ENCODE assay signal across 8 mouse cellular contexts in the genomic region with DNA sequence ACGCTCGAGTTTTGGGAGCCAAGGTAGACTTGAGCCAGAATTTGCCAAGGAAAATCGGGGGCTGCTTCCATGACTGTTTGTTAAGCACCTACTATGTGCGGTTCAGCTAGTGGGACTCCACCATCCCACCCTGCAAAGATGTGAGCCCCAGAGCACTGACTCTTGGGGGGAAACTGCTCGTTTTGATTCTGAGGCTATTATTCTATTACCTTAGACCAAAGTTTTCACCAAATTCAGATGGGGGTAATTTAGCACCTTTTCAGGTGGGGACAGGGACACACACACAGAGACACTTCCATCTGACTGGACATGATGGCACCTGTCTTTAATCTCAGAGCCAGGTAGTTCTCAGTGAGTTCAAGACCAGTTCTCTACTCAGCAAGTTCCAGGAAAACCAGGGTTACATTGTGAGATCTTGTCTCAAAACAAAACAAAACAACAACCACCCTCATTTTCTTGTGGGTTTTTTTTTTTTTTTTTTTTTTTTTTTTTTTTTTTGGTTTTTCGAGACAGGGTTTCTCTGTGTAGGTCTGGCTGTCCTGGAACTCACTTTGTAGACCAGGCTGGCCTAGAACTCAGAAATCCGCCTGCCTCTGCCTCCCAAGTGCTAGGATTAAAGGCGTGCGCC. TPM values are rescaled to one million over a fixed set of nuclear protein-coding genes. Genes with fewer than 3 reads are reported as not detected.
A peak's percentile ranks its signal among the peaks of the same experiment; 100 is the strongest.
DNase-seq lines count a peak whose midpoint lies in the region; ATAC-seq and TF ChIP-seq lines count a peak whose summit lies in the region.

No protein-coding gene starts in this region.

- H3K9me3 ChIP-seq in embryonic facial prominence, embryonic 14.5 days (ENCODE audit: control insufficient read depth, low read length): no peaks in the 10 kb centered on the region
- no peaks in the 10 kb centered on the region for H3K9me3 ChIP-seq in intestine, embryonic 16.5 days (ENCODE audit: control insufficient read depth, low read length)
- no peaks in the 10 kb centered on the region for H3K9me3 ChIP-seq in neural tube, embryonic 12.5 days

- no peak overlapping the region for H3K27ac ChIP-seq in embryonic facial prominence, embryonic 14.5 days (replicated peaks; ENCODE audit: low read depth, low read length)
- H3K27ac ChIP-seq in intestine, embryonic 16.5 days (ENCODE audit: low read length): no peak overlapping the region
- H3K27ac ChIP-seq in neural tube, embryonic 12.5 days: no peak overlapping the region

- peaks cover 42% of the 10 kb centered on the region for H3K27me3 ChIP-seq in embryonic facial prominence, embryonic 14.5 days (replicated peaks; ENCODE audit: control insufficient read depth, insufficient read depth, low read length)
- H3K27me3 ChIP-seq in intestine, embryonic 16.5 days (replicated peaks; ENCODE audit: control insufficient read depth, insufficient read depth, low read length): peaks cover 22% of the 10 kb centered on the region
- peaks cover 32% of the 10 kb centered on the region for H3K27me3 ChIP-seq in neural tube, embryonic 12.5 days (replicated peaks)

- DNase-seq in lung, adult 2 months: no peak
- DNase-seq in lung, postnatal 25 days (ENCODE audit: low spot score): no peak
- no peak for DNase-seq in embryonic facial prominence, embryonic 14.5 days (ENCODE audit: low spot score)
- no peak for DNase-seq in spleen, postnatal 4 days (ENCODE audit: low spot score in 2 of 2)
- no peak for DNase-seq in right cerebral cortex, postnatal 25 days

- H3K36me3 ChIP-seq in embryonic facial prominence, embryonic 14.5 days (ENCODE audit: control insufficient read depth, insufficient read depth, low read length): no peaks in the 10 kb centered on the region
- no peaks in the 10 kb centered on the region for H3K36me3 ChIP-seq in intestine, embryonic 16.5 days (ENCODE audit: control insufficient read depth, insufficient read depth, low read length)
- no peaks in the 10 kb centered on the region for H3K36me3 ChIP-seq in neural tube, embryonic 12.5 days

- peak overlapping the region; percentile 71; the same call in 1 of the 2 replicates for H3K9ac ChIP-seq in embryonic facial prominence, embryonic 14.5 days (ENCODE audit: low read depth, low read length)
- H3K9ac ChIP-seq in intestine, embryonic 16.5 days (ENCODE audit: low read depth, low read length): no peak overlapping the region; the same call in 1 of the 2 replicates
- H3K9ac ChIP-seq in neural tube, embryonic 12.5 days: peak overlapping the region; percentile 77

- TF ChIP-seq CTCF in lung, adult 2 months (IDR thresholded peaks at IDR 0.05; ENCODE audit: insufficient read depth, low read length): no peak

- H3K4me1 ChIP-seq in lung, adult 2 months (ENCODE audit: control insufficient read depth, insufficient read depth, low read length): no peaks in the 10 kb centered on the region
- H3K4me1 ChIP-seq in embryonic facial prominence, embryonic 14.5 days (ENCODE audit: control insufficient read depth, insufficient read depth, low read length): no peaks in the 10 kb centered on the region
- peaks cover 8% of the 10 kb centered on the region for H3K4me1 ChIP-seq in intestine, embryonic 16.5 days (ENCODE audit: control insufficient read depth, insufficient read depth, low read length)
- H3K4me1 ChIP-seq in neural tube, embryonic 12.5 days: no peaks in the 10 kb centered on the region

- WGBS in lung, adult 2 months: 44% methylated on average over 9 of the region's 9 CpGs
- WGBS in embryonic facial prominence, embryonic 14.5 days: 48% methylated on average over 9 of the region's 9 CpGs
- WGBS in intestine, embryonic 16.5 days: 46% methylated on average over 8 of the region's 9 CpGs
- WGBS in neural tube, embryonic 12.5 days: 51% methylated on average over 8 of the region's 9 CpGs

- H3K4me3 ChIP-seq in lung, adult 2 months (replicated peaks; ENCODE audit: extremely low read depth, low read depth, low read length): peak overlapping the region; percentile 76
- peak overlapping the region; percentile 67 for H3K4me3 ChIP-seq in embryonic facial prominence, embryonic 14.5 days (ENCODE audit: low read depth, low read length)
- H3K4me3 ChIP-seq in intestine, embryonic 16.5 days (ENCODE audit: low read length): peak overlapping the region; percentile 62
- H3K4me3 ChIP-seq in neural tube, embryonic 12.5 days: peak overlapping the region; percentile 62

- no peak for TF ChIP-seq POLR2A in lung, adult 2 months (IDR thresholded peaks at IDR 0.05; ENCODE audit: borderline replicate concordance, extremely low read depth, low read depth, low read length)

- peak overlapping the region; percentile 97 for H3K4me2 ChIP-seq in embryonic facial prominence, embryonic 14.5 days (ENCODE audit: low read depth, low read length)
- H3K4me2 ChIP-seq in intestine, embryonic 16.5 days (ENCODE audit: low read depth, low read length): peak overlapping the region; percentile 99
- H3K4me2 ChIP-seq in neural tube, embryonic 12.5 days (replicated peaks): peak overlapping the region; percentile 92

- ATAC-seq in embryonic facial prominence, embryonic 14.5 days (ENCODE audit: low read depth): no peak
- no peak for ATAC-seq in intestine, embryonic 16.5 days
- no peak for ATAC-seq in neural tube, embryonic 12.5 days (ENCODE audit: low FRiP score, low read depth)
- ATAC-seq in granulocyte monocyte progenitor cell, adult 5-6 weeks (replicated peaks; ENCODE audit: poor library complexity, severe bottlenecking): no peak; the same call in 1 of the 2 replicates

RNA-seq across cellular contexts. Expression of a gene that starts 0.4 kb away (rescaled TPM):
- 2.4 and 4.0 TPM in 2 replicates for polyA plus RNA-seq in lung, adult 2 months (2012; rRNA removed)
- polyA plus RNA-seq in embryonic facial prominence, embryonic 14.5 days (2014; fragmentation: Nextera tagmentation; extraction: Ambion mirVana): 3.9 and 4.9 TPM in 2 replicates
- polyA plus RNA-seq in intestine, embryonic 16.5 days (2015; fragmentation: Nextera tagmentation; extraction: Ambion mirVana): 0.71 and 1.2 TPM in 2 replicates
- polyA plus RNA-seq in neural tube, embryonic 12.5 days (2016; fragmentation: Nextera tagmentation; extraction: Ambion mirVana): 1.5 and 2.6 TPM in 2 replicates
- 0.09 TPM in 1 of 2 replicates, not detected in the other for total RNA-seq in granulocyte monocyte progenitor cell, adult 5-6 weeks (2014; fragmentation: Nextera tagmentation)
- not detected in 2 replicates for total RNA-seq in granulocyte monocyte progenitor cell, adult 5-6 weeks (2017)

RNA-seq across cellular contexts. Expression of a gene that starts 21.9 kb away (rescaled TPM):
- 0.16 and 0.24 TPM in 2 replicates for polyA plus RNA-seq in lung, adult 2 months (2012; rRNA removed)
- polyA plus RNA-seq in embryonic facial prominence, embryonic 14.5 days (2014; fragmentation: Nextera tagmentation; extraction: Ambion mirVana): 0.60 and 0.63 TPM in 2 replicates
- polyA plus RNA-seq in intestine, embryonic 16.5 days (2015; fragmentation: Nextera tagmentation; extraction: Ambion mirVana): 0.43 and 0.49 TPM in 2 replicates
- 0.93 and 1.00 TPM in 2 replicates for polyA plus RNA-seq in neural tube, embryonic 12.5 days (2016; fragmentation: Nextera tagmentation; extraction: Ambion mirVana)
- 0.80 and 0.92 TPM in 2 replicates for total RNA-seq in granulocyte monocyte progenitor cell, adult 5-6 weeks (2014; fragmentation: Nextera tagmentation)
- total RNA-seq in granulocyte monocyte progenitor cell, adult 5-6 weeks (2017): 0.90 and 0.93 TPM in 2 replicates
